Mouse (Mus musculus) neural tube, embryonic 14.5 days (tissue): Measurements from ENCODE around the gene Kpnb1. TPM values are rescaled to one million over a fixed set of nuclear protein-coding genes. Genes with fewer than 3 reads are reported as not detected.
A peak's percentile ranks its signal among the peaks of the same experiment; 100 is the strongest.
"Not testable (repeated sequence)": the region's sequence is repeated elsewhere in the genome, so short reads cannot be mapped to it uniquely, and the experiment has no call there.

ENCODE experiments used
- ATAC-seq: fragments of 200-750 bp; cut with Nextera tagmentation; 2 replicates; pipeline ENCODE4 v1.8.0; 2017; ENCODE audit warnings: low read depth, mild to moderate bottlenecking, moderate TSS enrichment, moderate library complexity
- H3K27ac ChIP-seq: fragments of 300-500 bp; sonication (generic); 2 replicates; pipeline ENCODE4 v1.5.1; 2014; ENCODE audit warnings: low read depth, mild to moderate bottlenecking, control low read depth, low read length, moderate library complexity, mixed read lengths
- H3K27me3 ChIP-seq: fragments of 300-500 bp; sonication (generic); 2 replicates; pipeline ENCODE4 v1.6.1; 2014; ENCODE audit warnings: low read length; ENCODE audit not compliant: control insufficient read depth, insufficient read depth
- H3K36me3 ChIP-seq: fragments of 300-500 bp; sonication (generic); 2 replicates; pipeline ENCODE4 v1.6.1; 2014; ENCODE audit warnings: low read length, mixed read lengths; ENCODE audit not compliant: control insufficient read depth, insufficient read depth
- H3K4me1 ChIP-seq: fragments of 300-500 bp; sonication (generic); 2 replicates; pipeline ENCODE4 v1.6.1; 2014; ENCODE audit warnings: low read length; ENCODE audit not compliant: control insufficient read depth, insufficient read depth
- H3K4me2 ChIP-seq: fragments of 300-500 bp; sonication (generic); 2 replicates; pipeline ENCODE4 v1.6.1; 2014; ENCODE audit warnings: mild to moderate bottlenecking, low read depth, low read length, control low read depth
- H3K4me3 ChIP-seq: fragments of 300-500 bp; sonication (generic); 2 replicates; pipeline ENCODE4 v1.5.1; 2014; ENCODE audit warnings: low read depth, low read length, control low read depth, mixed read lengths
- H3K9ac ChIP-seq: fragments of 300-500 bp; sonication (generic); replicated peaks from 2 replicates; pipeline ENCODE4 v1.6.1; 2014; ENCODE audit warnings: low read depth, mild to moderate bottlenecking, control low read depth, low read length, mixed read lengths
- H3K9me3 ChIP-seq: fragments of 300-500 bp; sonication (generic); 2 replicates; pipeline ENCODE4 v1.6.1; 2016; ENCODE audit warnings: low read length; ENCODE audit not compliant: control insufficient read depth
- WGBS: fragments of 180-500 bp; shearing (Covaris S2); extraction: QIAGEN DNeasy Blood & Tissue Kit; methylation state at CpG from one replicate; pipeline ENCODE4 v1.1.7; 2014; 5-methylcytosine and 5-hydroxymethylcytosine counted together
- polyA plus RNA-seq: library from polyadenylated mRNA; unstranded; fragments of >200 nt; fragmentation: Nextera tagmentation; extraction: Ambion mirVana; gene quantifications from 2 replicates; pipeline ENCODE4 v1.2.1, GENCODE M21; 2014

Kpnb1 gene
- polyA plus RNA-seq, 1 experiment from 2014 or later: 32.1 TPM

GRCm38 (mm10) chr11:97189645-97190044 lies 2.0 kb upstream of the Kpnb1 start:
- H3K27ac ChIP-seq, H3K4me3 ChIP-seq: not testable (repeated sequence)

GRCm38 (mm10) chr11:97189231-97189630 lies 1.6 kb upstream of the Kpnb1 start:
- H3K27ac ChIP-seq: no peak overlapping the region
- no peaks in the 10 kb centered on the region for H3K27me3 ChIP-seq
- H3K4me3 ChIP-seq: peak overlapping the region; percentile 85
- 41% methylated on average over 3 of the region's 3 CpGs for WGBS
- no peaks in the 10 kb centered on the region for H3K9me3 ChIP-seq
- peak overlapping the region; percentile 85 for H3K4me2 ChIP-seq
- no peak overlapping the region for H3K9ac ChIP-seq
- ATAC-seq: no peak
- H3K36me3 ChIP-seq: peaks cover 12% of the 10 kb centered on the region; the same call in 1 of the 2 replicates
- peaks cover 12% of the 10 kb centered on the region for H3K4me1 ChIP-seq

More at GRCm38 (mm10) chr11:97189645-97190044, 2.0 kb upstream of the Kpnb1 start:
- not testable (repeated sequence) for H3K9me3 ChIP-seq, H3K36me3 ChIP-seq, H3K9ac ChIP-seq, H3K27me3 ChIP-seq, H3K4me2 ChIP-seq, ATAC-seq
- H3K4me1 ChIP-seq: peaks cover 12% of the 10 kb centered on the region
- WGBS: 94% methylated on average over 6 of the region's 6 CpGs

- Histone ChIP-seq H3K27me3 (no peaks in the 10 kb centered on the region), H3K4me1 (peaks cover 12% of the 10 kb centered on the region), H3K9me3 (no peaks in the 10 kb centered on the region), H3K9ac (peak overlapping the region; percentile 68), H3K36me3 (peaks cover 17% of the 10 kb centered on the region; the same call in 1 of the 2 replicates), H3K27ac (peak overlapping the region; percentile 86), H3K4me3 (peak overlapping the region; percentile 85), H3K4me2 (peak overlapping the region; percentile 85)
- no peak for ATAC-seq
- under 1% methylated on average over 15 of the region's 15 CpGs for WGBS
Measured at GRCm38 (mm10) chr11:97188643-97188955, 918 bp upstream of the Kpnb1 start.

GRCm38 (mm10) chr11:97186947-97187763 lies 526 bp downstream of the Kpnb1 start:
- peak overlapping the region; percentile 87 for H3K4me2 ChIP-seq
- peaks cover 12% of the 10 kb centered on the region for H3K4me1 ChIP-seq
- H3K9ac ChIP-seq: peak overlapping the region; percentile 85
- H3K36me3 ChIP-seq: peaks cover 27% of the 10 kb centered on the region
- H3K9me3 ChIP-seq: no peaks in the 10 kb centered on the region
- WGBS: under 1% methylated on average over 70 of the region's 74 CpGs
- H3K27me3 ChIP-seq: no peaks in the 10 kb centered on the region
- peak overlapping the region; percentile 85 for H3K4me3 ChIP-seq
- peak; percentile 75 for ATAC-seq
- peak overlapping the region; percentile 94 for H3K27ac ChIP-seq

GRCm38 (mm10) chr11:97185704-97186614 lies 1.7 kb downstream of the Kpnb1 start:
- Histone ChIP-seq H3K9ac (no peak overlapping the region), H3K27me3 (no peaks in the 10 kb centered on the region), H3K4me3 (peak overlapping the region; percentile 85), H3K9me3 (no peaks in the 10 kb centered on the region), H3K4me2 (peak overlapping the region; percentile 87), H3K4me1 (peaks cover 12% of the 10 kb centered on the region), H3K27ac (no peak overlapping the region), H3K36me3 (peaks cover 38% of the 10 kb centered on the region)
- ATAC-seq: no peak
- 69% methylated on average over 5 of the region's 5 CpGs for WGBS

GRCm38 (mm10) chr11:97184875-97185274 lies 2.8 kb downstream of the Kpnb1 start:
- WGBS: 81% methylated on average over 5 of the region's 5 CpGs

GRCm38 (mm10) chr11:97182446-97182845 lies 5.2 kb downstream of the Kpnb1 start:
- no peaks in the 10 kb centered on the region for H3K27me3 ChIP-seq
- no peak overlapping the region for H3K27ac ChIP-seq
- ATAC-seq: no peak
- peaks cover 5% of the 10 kb centered on the region for H3K4me1 ChIP-seq
- H3K4me2 ChIP-seq: no peak overlapping the region
- H3K9ac ChIP-seq: no peak overlapping the region
- WGBS: 98% methylated on average over 3 of the region's 3 CpGs
- no peak overlapping the region for H3K4me3 ChIP-seq
- peaks cover 69% of the 10 kb centered on the region for H3K36me3 ChIP-seq
- no peaks in the 10 kb centered on the region for H3K9me3 ChIP-seq

More at GRCm38 (mm10) chr11:97184875-97185274, 2.8 kb downstream of the Kpnb1 start:
- peaks cover 49% of the 10 kb centered on the region for H3K36me3 ChIP-seq
- no peak overlapping the region for H3K27ac ChIP-seq
- peaks cover 12% of the 10 kb centered on the region for H3K4me1 ChIP-seq
- no peak for ATAC-seq
- no peak overlapping the region for H3K9ac ChIP-seq
- no peak overlapping the region for H3K4me2 ChIP-seq
- no peaks in the 10 kb centered on the region for H3K9me3 ChIP-seq
- no peak overlapping the region for H3K4me3 ChIP-seq
- no peaks in the 10 kb centered on the region for H3K27me3 ChIP-seq

- Histone ChIP-seq H3K4me1 (peaks cover 3% of the 10 kb centered on the region), H3K9ac (no peak overlapping the region), H3K36me3 (peaks cover 82% of the 10 kb centered on the region), H3K27me3 (no peaks in the 10 kb centered on the region), H3K4me3 (no peak overlapping the region), H3K4me2 (no peak overlapping the region), H3K9me3 (no peaks in the 10 kb centered on the region), H3K27ac (no peak overlapping the region)
- ATAC-seq: no peak
- 83% methylated on average over 5 of the region's 5 CpGs for WGBS
Measured at GRCm38 (mm10) chr11:97181061-97181460, 6.6 kb downstream of the Kpnb1 start.

GRCm38 (mm10) chr11:97178198-97178597 lies 9.5 kb downstream of the Kpnb1 start:
- Histone ChIP-seq H3K27me3 (no peaks in the 10 kb centered on the region), H3K4me2 (no peak overlapping the region), H3K4me1 (no peaks in the 10 kb centered on the region), H3K9me3 (no peaks in the 10 kb centered on the region), H3K9ac (no peak overlapping the region), H3K36me3 (peaks cover 95% of the 10 kb centered on the region), H3K4me3 (no peak overlapping the region), H3K27ac (no peak overlapping the region)
- WGBS: 93% methylated on average over 2 of the region's 2 CpGs
- no peak for ATAC-seq
